Mouse (Mus musculus) Muller cell, postnatal 12 days (primary cell): ENCODE data around the gene Agtpbp1.
"Not testable (repeated sequence)": the region's sequence is repeated elsewhere in the genome, so short reads cannot be mapped to it uniquely, and the experiment has no call there.

Source experiments
- DNase-seq: peaks from one replicate; pipeline ENCODE4 v3.0.0-alpha.2; 2015; ENCODE audit errors: inconsistent ontology term

The Agtpbp1 gene

GRCm38 (mm10) chr13:59481484-59481855 is 103.6 kb downstream of the Agtpbp1 start:
- no peak for DNase-seq

GRCm38 (mm10) chr13:59480599-59481483 is 104.2 kb downstream of the Agtpbp1 start:
- no peak for DNase-seq

GRCm38 (mm10) chr13:59477928-59478327 is 107.1 kb downstream of the Agtpbp1 start:
- not testable (repeated sequence) for DNase-seq

- DNase-seq, result no peak
These were observed 107.6 kb downstream of the Agtpbp1 start for GRCm38 (mm10) chr13:59477451-59477850.

- DNase-seq, result no peak
These were observed 110.1 kb downstream of the Agtpbp1 start for GRCm38 (mm10) chr13:59474973-59475372.

- no peak for DNase-seq
These were observed 111.7 kb downstream of the Agtpbp1 start for GRCm38 (mm10) chr13:59473341-59473740.

GRCm38 (mm10) chr13:59472222-59472621 is 112.8 kb downstream of the Agtpbp1 start:
- DNase-seq, result no peak

- no peak for DNase-seq
These were observed 115.3 kb downstream of the Agtpbp1 start for GRCm38 (mm10) chr13:59469701-59470100.

- no peak for DNase-seq
These were observed 116.7 kb downstream of the Agtpbp1 start for GRCm38 (mm10) chr13:59468181-59468802.

GRCm38 (mm10) chr13:59467591-59467990 is 117.4 kb downstream of the Agtpbp1 start:
- DNase-seq, result peak; percentile 75

- DNase-seq, result no peak
These were observed 124.1 kb downstream of the Agtpbp1 start for GRCm38 (mm10) chr13:59460958-59461357.

- no peak for DNase-seq
These were observed 128.8 kb downstream of the Agtpbp1 start for GRCm38 (mm10) chr13:59456203-59456602.

- no peak for DNase-seq
These were observed 130.8 kb downstream of the Agtpbp1 start for GRCm38 (mm10) chr13:59454001-59454785.

- DNase-seq, result no peak
These were observed 131.4 kb downstream of the Agtpbp1 start for GRCm38 (mm10) chr13:59453582-59453981.

- DNase-seq, result peak; percentile 80
These were observed 132.0 kb downstream of the Agtpbp1 start for GRCm38 (mm10) chr13:59453045-59453444.

- no peak for DNase-seq
These were observed 134.2 kb downstream of the Agtpbp1 start for GRCm38 (mm10) chr13:59450840-59451239.

- DNase-seq, result no peak
These were observed 137.9 kb downstream of the Agtpbp1 start for GRCm38 (mm10) chr13:59447130-59447529.

GRCm38 (mm10) chr13:59445179-59445578 is 139.8 kb downstream of the Agtpbp1 start:
- DNase-seq, result no peak

GRCm38 (mm10) chr13:59444371-59444770 is 140.7 kb downstream of the Agtpbp1 start:
- DNase-seq, result no peak

- no peak for DNase-seq
These were observed 145.3 kb downstream of the Agtpbp1 start for GRCm38 (mm10) chr13:59439683-59440082.

- no peak for DNase-seq
These were observed 150.5 kb downstream of the Agtpbp1 start for GRCm38 (mm10) chr13:59434554-59434953.
